Mouse (Mus musculus) liver, embryonic 12.5 days (tissue): ENCODE data around the gene Rpap1. TPM values are rescaled to one million over a fixed set of nuclear protein-coding genes. Genes with fewer than 3 reads are reported as not detected.

Source experiments
- polyA plus RNA-seq: library from polyadenylated mRNA; unstranded; fragments of >200 nt; fragmentation: Nextera tagmentation; extraction: Ambion mirVana; gene quantifications from 2 replicates; pipeline ENCODE4 v1.2.1, GENCODE M21; 2016

Rpap1 gene
- polyA plus RNA-seq, 1 experiment from 2014 or later, result 17.4 TPM

Other genes starting within 250 kb of the Rpap1 start
- gene Exd1, start 239.9 kb downstream of the Rpap1 start, polyA plus RNA-seq, result 0.07 and 0.17 TPM in 2 replicates
- gene Chp1, start 239.8 kb downstream of the Rpap1 start, polyA plus RNA-seq, result 43.4 and 44.1 TPM in 2 replicates
- 90.2 and 91.3 TPM in 2 replicates for gene Nusap1, start 169.2 kb downstream of the Rpap1 start, polyA plus RNA-seq
- gene Oip5, start 169.1 kb downstream of the Rpap1 start, polyA plus RNA-seq, result 43.6 and 46.4 TPM in 2 replicates
- 47.4 and 49.6 TPM in 2 replicates for gene Ndufaf1, start 124.7 kb downstream of the Rpap1 start, polyA plus RNA-seq
- gene Rtf1, start 112.5 kb downstream of the Rpap1 start, polyA plus RNA-seq, result 27.7 and 27.8 TPM in 2 replicates
- gene Itpka, start 45.2 kb downstream of the Rpap1 start, polyA plus RNA-seq, result 3.8 and 4.1 TPM in 2 replicates
- 0.19 TPM in 1 of 2 replicates, not detected in the other for gene Ltk, start 27.1 kb downstream of the Rpap1 start, polyA plus RNA-seq
- 2.5 and 3.1 TPM in 2 replicates for gene Tyro3, start 10.2 kb upstream of the Rpap1 start, polyA plus RNA-seq
- gene Mga, start 109.7 kb upstream of the Rpap1 start, polyA plus RNA-seq, result 12.5 and 13.3 TPM in 2 replicates
- 0.63 and 0.96 TPM in 2 replicates for gene Mapkbp1, start 185.2 kb upstream of the Rpap1 start, polyA plus RNA-seq
- gene Jmjd7, start 239.9 kb upstream of the Rpap1 start, polyA plus RNA-seq, result 8.5 and 9.7 TPM in 2 replicates
- 0.86 and 2.0 TPM in 2 replicates for gene Gm28042, start 240.0 kb upstream of the Rpap1 start, polyA plus RNA-seq
- gene Pla2g4b, start 245.9 kb upstream of the Rpap1 start, polyA plus RNA-seq, result 0.56 and 0.73 TPM in 2 replicates